Mouse (Mus musculus) bone marrow, adult 2 months (tissue): ENCODE measurements at regions not wholly inside any gene's neighbourhood (a gene's known extent, or its start where the extent isn't known, plus 50 kb on each side); places are given as distances from the start of the nearest gene placed in this dataset.

Experiments used
- CTCF ChIP-seq: fragments of 200-500 bp; IDR thresholded peaks from 2 replicates; pipeline ENCODE4 v1.5.1; 2011; ENCODE audit warnings: low read length, control low read depth; ENCODE audit not compliant: control insufficient read depth, insufficient read depth
- POLR2A ChIP-seq: fragments of 200-500 bp; IDR thresholded peaks from 2 replicates; pipeline ENCODE4 v1.6.1; 2011; ENCODE audit warnings: low read depth, mild to moderate bottlenecking, control low read depth, low read length, borderline replicate concordance; ENCODE audit not compliant: control insufficient read depth

- TF ChIP-seq CTCF (no peak), POLR2A (no peak)
Measured at GRCm38 (mm10) chr1:64223779-64224687, 102.0 kb upstream of the Klf7 start.
